Mouse (Mus musculus): ENCODE measurements around the gene Ccdc30.

DNA sequence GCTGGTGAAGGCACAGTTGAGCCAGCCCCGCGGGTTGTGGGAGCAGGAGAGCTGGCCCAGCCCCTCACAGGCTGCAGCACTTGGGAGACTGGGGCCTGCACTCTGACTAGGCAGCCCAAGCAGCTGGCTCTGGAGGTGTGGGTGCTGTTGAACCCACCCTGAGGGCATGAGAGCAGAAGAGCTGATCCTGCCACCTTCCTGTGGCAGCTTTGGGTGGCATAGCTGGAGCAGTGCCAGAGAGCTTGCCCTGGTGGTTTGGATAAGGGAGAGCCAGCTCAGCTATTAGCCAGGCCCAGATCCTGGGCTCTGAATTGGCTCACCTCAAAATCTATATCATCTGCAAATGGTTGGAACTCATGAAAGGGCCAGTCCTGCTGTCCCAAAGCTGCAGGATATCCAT is 12.4 kb upstream of the Ccdc30 start:
- no peak for TF ChIP-seq CTCF (conservative IDR thresholded peaks at IDR 0.05; ENCODE audit: insufficient read depth, insufficient read length, low read depth, low read length)
- TF ChIP-seq POLR2A (IDR thresholded peaks at IDR 0.05; ENCODE audit: low read depth, low read length) = no peak

Measured in kidney, adult 2 months (tissue).